Mouse (Mus musculus) ES-E14 (cell line): ENCODE data around the gene Asap2.

ENCODE experiments used
- CHD2 ChIP-seq: IDR thresholded peaks from 2 replicates; pipeline ENCODE4 v1.6.1; 2014; ENCODE audit warnings: mild to moderate bottlenecking, low read depth, low read length, inconsistent platforms
- HCFC1 ChIP-seq: IDR thresholded peaks from 2 replicates; pipeline ENCODE4 v1.6.1; 2012; ENCODE audit warnings: low read length, inconsistent platforms, borderline replicate concordance; ENCODE audit not compliant: insufficient read depth
- ZC3H11A ChIP-seq: IDR thresholded peaks from 2 replicates; pipeline ENCODE4 v1.6.1; 2012; ENCODE audit warnings: low read depth, mild to moderate bottlenecking, inconsistent platforms, low read length, borderline replicate concordance
- ZNF384 ChIP-seq: IDR thresholded peaks from 2 replicates; pipeline ENCODE4 v1.6.1; 2012; ENCODE audit warnings: low read depth, low read length, inconsistent platforms

GRCm38 (mm10) chr12:21201485-21202269, 211.4 kb downstream of the Asap2 start:
- TF ChIP-seq ZNF384 (no peak), ZC3H11A (no peak), CHD2 (no peak), HCFC1 (no peak)
